Mouse (Mus musculus) mouse trophoblast stem cell (cell line): ENCODE measurements at regions not wholly inside any gene's neighbourhood (a gene's known extent, or its start where the extent isn't known, plus 50 kb on each side); places are given as distances from the start of the nearest gene placed in this dataset.

Experiments
- in situ Hi-C, 2 experiments: fragments of 300-500 bp; cut with MseI, MboI; formaldehyde crosslinking; loops; 2 replicates in 1 of 2; 3 replicates in 1 of 2; pipeline ENCODE4 v1.15.1; 2025

DNA sequence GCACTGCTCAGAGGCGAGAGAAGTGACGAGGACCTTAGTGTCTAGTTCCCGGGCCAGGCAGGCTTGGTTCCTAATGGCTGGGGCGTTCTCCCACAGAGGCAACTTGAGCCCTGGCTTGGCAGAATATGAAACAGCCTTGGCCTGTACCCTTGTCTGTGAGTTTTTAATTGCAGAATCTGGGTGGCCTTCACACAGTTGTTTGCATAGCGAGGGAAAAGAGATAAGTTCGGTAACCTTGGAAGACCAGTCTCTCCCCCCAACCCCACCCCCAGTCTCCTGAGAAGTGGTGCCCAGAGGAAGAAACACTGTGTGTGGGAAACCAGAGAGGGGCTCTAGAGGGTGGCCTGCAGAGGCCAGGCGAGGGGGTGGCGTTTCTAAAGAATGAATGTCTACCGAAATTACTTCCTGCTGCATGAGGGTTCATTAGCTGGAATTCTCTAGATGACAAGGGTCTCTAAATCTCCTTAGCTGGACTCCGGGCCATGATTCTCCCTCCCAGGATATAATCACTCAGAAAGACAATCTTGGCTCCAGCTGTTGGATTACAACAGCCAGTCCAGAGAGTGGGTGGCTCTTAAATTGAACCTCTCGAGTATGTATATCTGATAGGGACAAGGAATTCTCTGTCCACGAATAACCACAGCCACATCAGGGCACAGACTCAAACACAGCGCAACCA, 142.8 kb downstream of the Gm10260 start:
- in situ Hi-C loops: loop anchor here in 1 of 2 experiments (25.0 kb wide), 1 partner anchor 320 kb away; no protein-coding TSS in a partner anchor

DNA sequence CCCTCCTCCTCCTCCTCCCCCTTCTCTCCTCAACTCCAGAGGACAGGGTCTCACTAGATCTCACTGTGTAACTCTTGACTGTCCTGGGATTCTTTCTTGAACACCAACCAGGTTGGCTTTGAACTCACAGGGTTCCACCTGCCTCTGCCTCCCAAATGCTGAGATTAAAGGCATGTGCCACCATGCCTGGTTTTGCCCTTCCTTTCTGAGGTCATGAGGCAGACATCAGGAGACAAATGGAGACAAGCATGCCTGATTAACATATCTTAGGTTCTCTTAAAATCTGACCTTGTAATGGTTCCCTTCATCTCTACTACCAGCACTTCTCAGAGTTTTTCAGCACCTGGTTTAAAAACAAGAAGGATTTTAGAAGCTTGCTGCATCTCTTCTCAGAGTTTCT, 143.5 kb downstream of the Gm10260 start:
- in situ Hi-C loops: loop anchor here in 1 of 2 experiments (25.0 kb wide), 1 partner anchor 320 kb away; no protein-coding TSS in a partner anchor

DNA sequence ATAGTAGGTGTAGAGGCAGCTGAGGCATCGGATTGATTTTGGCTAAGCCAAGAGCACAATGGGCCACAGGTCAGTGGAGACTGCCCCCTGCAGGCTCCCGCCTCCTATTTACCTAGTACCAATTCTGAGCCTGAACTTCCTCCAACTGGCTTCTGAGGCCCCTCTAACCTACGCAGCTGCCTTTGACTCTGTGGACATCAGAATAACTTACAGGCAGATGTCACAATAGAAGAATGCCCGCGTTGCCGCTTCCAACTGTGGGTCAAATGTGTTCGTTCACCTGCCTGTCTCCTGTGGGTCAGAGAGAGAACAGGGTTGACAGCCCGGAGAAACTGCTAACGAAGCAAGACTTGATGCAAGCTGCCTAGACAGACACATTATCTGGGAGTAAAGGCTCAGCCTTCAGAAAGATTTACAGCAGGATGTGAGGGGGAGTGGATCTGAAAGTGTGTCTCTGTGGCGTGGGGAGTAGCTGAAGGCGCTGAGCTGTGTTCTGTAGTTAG, 153.2 kb downstream of the Gm10260 start:
- in situ Hi-C loops: loop anchor here in 1 of 2 experiments (10.0 to 25.0 kb wide), 2 partner anchors 330 to 362 kb away; partner anchors contain the start of gene Enc1

DNA sequence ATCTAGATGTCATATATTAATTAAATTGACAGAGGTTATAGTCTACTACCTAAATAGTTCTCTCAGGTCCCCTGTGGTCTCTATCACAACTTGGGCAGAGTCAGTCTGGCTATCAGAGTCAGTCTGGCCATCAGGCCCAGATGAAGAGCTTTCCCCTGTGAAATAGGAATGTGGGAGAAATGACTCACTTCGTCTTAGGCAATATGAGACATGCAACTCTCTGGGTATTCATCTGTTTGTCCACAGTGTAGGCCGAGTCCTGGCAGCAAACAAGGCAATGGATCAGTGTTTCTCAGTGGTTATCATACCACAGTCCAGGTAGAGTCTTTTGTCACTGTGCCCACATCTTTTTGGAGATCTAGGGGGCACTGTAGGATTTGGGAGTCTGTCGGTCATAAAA, 156.0 kb downstream of the Gm10260 start:
- in situ Hi-C loops: loop anchor here in 1 of 2 experiments (10.0 to 25.0 kb wide), 2 partner anchors 333 to 360 kb away; partner anchors contain the start of gene Enc1

DNA sequence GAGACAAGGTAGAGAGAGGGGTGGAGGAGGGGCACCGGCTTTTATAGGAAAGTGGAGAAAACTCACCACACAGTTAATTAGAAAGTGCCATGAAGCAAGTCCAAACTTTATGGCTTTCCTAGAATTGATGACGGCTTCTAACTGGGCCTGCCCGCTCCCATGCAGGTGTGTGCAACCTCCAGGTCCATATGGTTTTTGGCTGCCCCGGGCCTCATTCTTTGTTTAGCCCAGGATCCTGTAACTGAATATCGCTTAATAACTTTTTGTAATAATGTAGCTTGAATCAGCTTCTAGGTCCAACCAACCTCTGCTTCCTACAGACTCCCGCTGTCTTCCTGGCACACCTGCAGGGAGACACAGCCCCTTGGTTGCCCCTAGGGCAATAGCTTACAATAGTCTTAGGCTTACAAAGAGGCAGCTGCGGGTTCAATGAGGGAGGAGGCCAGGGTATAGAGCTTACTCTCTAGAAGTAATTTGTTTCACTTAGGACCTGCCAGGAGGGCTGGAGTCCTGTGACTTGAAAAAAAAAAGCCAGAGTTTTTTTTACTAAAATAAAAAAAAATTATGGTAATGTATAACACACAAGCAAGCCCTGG, 159.2 kb downstream of the Gm10260 start:
- in situ Hi-C loops: loop anchor here in 1 of 2 experiments (10.0 to 25.0 kb wide), 2 partner anchors 336 to 356 kb away; partner anchors contain the start of gene Enc1

DNA sequence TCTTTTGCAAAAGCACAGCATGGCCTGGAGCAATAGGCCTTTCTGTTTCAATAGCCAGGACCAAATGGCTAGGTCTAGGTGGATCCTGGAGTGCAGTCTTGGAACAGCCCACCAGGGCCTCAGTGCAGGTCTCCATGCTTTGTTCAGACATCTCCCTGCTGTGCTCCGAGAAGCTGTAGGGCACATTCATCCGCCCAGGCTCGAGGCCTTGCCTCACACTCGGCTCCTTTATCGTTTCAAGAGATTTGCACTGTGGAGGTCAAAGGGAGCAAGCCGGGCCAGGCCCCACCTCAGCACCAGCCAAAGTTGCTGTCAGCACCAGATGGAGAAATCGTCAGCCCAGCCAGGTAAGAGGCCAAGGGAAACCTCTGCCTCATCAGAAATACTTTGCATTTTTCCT, 160.3 kb downstream of the Gm10260 start:
- in situ Hi-C loops: loop anchor here in 1 of 2 experiments (10.0 to 25.0 kb wide), 2 partner anchors 337 to 355 kb away; partner anchors contain the start of gene Enc1

DNA sequence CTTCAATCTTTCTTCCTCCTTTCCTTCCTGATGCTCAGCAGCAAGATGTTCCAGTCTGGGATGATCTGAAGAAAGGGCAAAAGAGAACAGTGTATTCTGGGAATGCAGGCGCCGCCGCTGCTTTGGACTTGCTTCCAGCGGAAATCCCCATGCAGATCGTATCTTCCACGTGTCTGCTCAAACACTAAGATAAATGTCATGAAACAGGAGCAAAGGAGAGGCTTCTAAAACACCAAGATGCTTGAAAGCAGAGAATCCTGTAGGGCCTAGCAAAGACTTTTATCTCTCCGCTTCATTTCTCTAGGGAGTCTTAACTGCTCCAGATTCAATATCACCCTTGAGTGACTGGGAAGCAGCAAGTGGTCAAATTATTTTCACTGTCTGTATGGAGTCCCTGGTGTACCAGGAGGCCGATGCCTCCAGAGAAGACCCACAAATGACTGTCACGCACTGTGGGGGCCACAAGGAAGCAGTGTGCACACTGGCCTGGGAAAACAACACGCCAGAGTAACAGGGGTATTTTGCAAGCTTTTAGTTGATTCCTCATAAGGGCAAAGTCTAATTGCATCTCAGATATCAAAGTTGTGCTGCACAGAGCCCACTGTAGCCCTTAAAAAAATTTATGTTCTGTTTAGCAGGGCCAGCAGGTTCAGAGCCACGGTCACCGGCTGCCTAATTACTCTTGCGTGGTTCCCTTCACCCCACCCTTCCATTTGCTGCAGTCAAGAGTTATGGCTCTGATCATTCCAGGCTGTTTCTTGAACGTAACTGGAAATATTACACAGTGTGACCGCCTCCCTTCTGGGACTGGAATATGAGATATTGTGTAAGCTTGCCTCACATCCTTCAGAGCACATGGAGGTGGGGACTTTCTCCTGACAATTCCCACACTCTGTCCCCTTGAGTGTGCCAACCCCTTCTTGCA, 161.7 kb downstream of the Gm10260 start:
- in situ Hi-C loops: no loop called here

DNA sequence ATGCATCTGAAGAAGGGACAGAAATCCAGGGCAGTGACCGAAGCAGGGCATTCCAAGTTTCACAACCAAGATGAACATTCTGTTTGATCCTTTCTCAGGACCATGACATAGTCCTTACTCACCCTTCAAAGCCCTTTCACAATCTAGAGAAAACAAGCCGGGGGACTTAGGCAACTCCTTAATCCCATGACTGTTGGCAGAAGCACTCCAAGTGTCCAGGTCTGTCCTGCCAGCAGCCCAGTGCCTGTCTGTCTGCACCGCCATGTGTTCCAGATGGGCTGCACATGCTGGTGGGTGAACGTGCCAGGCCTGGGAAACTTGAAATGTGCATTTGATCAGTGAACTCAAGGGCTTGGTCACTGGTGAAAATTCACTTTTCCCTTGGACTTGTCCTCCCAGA, 165.6 kb downstream of the Gm10260 start:
- in situ Hi-C loops: no loop called here

DNA sequence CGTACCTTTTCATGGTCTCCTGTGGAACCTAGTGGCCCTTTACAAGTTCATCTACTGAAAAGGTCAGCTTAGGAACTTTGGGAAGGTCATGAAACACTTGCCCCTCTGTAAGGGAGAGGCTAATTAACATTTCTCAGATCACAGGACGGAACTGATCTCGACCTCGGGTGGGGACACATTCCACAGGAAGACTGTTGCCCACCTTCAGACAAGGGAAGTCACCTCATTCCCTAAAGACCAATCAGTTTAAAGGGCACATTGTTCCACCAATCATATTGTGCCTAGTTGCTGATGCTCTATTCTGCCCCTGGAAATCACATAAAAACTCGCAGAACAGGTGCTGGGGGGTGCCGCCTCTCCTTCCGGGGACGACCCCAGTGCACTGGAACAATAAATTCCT, 170.8 kb downstream of the Gm10260 start:
- in situ Hi-C loops: loop anchor here in 1 of 2 experiments (5.0 kb wide), 1 partner anchor 352 kb away; no protein-coding TSS in a partner anchor

DNA sequence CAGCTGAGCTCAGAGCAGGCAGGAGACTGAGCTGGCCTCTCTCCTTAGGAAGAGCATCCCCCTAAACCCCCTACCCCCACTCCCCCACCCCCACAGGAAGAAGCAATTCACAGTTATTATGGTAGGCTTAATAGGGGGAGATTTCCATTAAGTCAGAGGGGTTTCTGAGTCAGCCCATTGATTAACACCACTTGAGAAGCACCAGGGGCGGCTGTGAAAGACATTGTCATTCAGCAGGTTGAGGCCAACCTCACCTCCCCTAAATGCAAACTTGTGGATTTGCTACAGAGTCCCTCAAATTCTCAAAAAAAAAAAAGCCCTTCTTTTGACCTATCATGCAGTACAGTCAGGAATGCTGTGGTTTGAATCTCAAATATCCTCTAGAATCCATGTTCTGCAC, 172.3 kb downstream of the Gm10260 start:
- in situ Hi-C loops: loop anchor here in 1 of 2 experiments (5.0 kb wide), 1 partner anchor 351 kb away; no protein-coding TSS in a partner anchor

DNA sequence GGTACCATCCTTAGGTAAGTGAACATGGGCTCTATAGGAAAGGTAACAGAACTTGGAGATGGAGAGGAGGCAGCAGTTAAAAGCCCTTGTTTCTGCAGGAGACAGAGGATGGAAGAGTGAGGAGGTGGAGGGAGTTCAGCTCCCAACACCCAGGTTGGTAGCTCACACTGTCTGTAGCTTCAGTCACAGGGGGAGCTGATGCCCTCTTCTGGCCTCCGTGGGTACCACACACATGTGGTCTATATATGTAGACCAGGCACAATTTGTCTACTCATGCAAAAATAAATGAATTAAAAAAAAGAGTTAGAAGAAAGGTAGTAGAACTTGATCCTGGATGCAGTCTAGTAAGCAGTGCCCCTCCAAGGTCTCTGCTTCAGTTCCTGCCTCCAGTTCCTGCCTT, 173.3 kb downstream of the Gm10260 start:
- in situ Hi-C loops: loop anchor here in 1 of 2 experiments (5.0 kb wide), 1 partner anchor 350 kb away; no protein-coding TSS in a partner anchor

DNA sequence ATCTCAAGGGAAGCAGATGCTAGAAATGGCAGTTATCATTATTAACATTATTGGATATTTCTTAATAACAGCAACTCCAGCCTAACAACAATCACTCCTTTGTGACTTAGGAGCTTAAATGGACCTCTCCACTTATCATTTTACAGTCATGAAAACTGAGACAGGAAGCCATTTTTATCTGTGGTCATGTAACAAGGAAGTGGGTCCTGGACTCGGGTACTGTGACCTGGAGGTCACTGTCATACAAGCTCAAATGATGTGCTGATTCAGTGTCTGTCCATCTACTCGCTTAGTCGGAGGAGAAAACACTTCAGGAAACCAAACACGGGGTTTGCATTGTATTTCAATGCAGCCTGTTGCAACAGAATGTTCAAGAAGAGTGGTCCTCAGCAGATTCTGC, 176.4 kb downstream of the Gm10260 start:
- in situ Hi-C loops: no loop called here

DNA sequence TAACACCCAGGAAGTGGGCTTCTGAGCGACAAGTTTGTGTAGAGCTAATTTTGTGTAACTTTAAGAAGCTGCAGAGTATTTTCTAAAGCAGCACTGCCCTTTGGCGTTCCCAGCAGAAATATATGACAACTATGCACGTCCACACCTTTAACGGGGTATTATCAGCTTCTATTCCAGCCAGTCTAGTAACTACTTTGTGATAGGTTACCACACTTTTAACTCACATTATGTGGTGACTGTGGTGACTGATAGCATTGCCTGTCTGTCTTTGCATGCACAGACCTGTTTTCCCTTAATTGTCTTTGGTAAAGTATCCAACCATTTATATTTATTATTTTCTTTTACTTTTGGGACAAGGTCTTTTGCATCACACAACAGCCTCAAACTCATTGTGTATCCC, 179.1 kb downstream of the Gm10260 start:
- in situ Hi-C loops: no loop called here

DNA sequence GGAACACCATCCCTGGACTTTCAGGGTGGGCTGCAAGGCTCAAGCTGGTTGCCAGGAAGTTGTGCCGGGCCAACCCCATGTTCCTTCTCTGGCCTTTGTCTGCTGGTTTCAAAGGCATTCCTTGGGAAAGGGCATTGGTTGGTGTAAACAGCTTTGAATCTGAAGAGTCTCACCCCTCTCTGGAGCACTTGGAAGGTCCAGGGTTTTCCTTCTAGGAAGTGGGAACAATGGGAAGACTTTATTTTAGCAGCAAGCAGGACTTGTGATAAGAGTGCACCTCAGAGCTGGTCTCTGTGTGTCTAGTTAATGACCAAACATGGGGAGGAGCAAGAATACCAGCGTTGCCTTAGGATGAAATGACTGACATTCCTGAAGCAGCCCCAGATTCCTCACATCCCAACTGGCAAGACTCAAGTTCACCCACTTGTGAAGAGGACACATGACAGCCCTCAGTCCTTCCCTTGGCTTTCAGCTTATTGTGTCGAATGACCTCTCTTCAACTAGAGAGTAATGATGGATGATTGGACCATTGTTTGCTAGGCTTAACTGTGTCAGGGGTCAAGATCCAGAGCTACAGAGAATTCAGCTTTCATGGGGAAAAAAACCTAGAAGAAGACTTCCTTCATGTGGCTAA, 180.1 kb downstream of the Gm10260 start:
- in situ Hi-C loops: no loop called here

DNA sequence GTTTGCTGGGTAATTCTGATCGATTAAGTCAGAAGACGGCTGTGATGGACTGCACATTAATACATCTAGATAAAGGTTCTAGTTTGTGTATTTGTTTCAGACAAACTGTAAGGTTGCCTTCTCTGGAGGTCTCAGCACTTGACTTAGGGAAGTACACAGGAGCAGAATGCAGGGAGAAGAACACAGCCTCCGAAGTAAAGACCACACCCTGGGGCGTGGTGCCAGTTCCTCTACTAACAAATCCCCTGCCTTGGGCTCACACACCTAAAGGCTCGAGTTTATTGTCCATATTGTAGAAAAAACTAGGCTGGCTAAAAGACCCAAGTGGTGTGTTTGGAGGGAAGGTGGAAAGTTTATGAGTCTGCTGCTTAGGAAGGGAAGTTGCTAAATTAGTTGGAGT, 181.8 kb downstream of the Gm10260 start:
- in situ Hi-C loops: no loop called here

DNA sequence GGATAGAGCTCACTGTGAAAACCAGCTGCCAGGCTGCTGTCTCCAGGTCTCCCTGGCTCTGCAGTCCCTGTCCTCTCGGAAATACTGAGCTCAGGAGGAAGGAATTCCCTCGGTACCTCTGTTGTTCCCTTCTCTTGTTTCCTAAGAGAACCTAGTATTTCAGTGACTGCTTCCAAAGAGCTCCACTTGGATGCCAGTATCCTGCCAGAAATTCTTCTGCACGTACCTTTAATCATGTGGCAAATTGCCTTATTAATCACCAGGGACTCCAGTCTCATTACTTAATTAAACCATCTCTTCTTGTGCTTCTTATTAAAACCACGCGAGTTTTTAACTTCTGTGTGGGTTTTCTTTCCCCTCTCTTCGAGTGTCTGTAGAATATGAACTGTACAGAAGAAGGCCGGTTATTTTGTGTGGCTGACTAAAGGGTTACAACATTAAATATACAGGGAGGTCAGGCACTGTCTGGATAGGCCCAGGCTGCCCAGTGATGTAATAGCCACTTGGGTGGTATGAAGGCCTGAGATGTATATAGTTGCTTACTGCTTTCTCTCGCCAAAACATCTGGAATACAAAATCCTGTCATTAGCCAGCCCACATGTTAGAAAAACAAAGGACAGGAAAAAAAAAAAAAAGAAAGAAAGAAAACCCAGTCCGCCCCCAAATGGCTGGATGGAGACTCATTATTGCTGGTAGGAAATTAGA, 183.2 kb downstream of the Gm10260 start:
- in situ Hi-C loops: no loop called here

DNA sequence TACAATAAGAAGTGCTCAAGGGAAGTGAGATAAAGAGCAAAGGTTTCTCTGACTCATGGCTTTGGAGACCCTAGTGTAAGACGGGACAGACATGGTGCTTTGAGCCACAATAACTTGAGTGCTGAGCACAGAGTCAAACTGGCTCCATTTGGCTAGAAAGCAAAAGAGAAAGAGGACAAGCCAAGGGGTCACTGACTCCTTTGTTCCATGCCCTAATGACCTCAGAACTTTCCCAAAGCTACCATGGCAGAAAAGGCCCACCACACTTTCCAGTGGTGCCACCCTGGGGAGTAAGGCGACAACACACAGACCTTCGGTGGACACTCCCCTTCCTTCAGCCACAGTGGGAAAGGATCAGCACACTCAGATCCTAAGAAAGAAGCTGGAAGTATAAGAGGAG, 186.8 kb downstream of the Gm10260 start:
- in situ Hi-C loops: no loop called here

DNA sequence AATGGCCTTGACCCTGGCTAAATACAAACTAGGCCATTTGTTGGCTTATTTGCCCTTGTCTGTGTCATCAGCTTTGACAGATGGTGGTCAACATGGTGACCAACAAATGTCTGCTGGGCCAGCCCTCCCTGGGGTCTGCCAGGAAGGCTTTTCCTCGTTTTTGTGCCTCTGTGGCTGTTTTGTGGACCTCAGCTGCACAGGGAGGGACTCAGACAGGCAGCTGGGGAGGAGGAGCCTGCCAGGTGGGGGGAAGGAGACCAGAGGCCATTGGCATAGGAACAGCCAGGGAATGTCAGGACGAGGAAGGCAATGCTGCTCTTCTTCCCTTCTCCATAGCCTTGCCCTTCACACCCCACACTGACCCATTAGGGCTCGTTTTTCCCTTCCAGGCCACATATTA, 188.1 kb downstream of the Gm10260 start:
- in situ Hi-C loops: no loop called here

DNA sequence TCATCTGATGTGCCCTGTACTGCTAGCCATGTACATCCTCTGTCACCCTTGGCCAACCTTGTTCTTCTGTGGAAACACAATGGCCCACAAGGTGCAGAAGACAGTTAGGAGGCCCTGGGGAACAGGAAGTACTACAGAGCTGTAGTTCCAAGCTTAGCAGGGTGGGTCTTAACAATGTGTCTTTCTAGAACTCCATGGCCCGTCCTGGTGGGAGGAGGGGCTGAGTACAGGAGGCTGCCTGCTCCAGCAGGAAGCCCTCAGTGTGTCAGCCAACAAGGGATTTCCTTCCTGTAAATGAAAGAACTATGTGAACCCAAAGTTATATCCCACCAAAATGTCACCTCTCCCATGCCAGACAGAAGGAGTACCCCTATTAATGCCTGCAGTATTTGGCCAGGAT, 190.4 kb downstream of the Gm10260 start:
- in situ Hi-C loops: no loop called here

DNA sequence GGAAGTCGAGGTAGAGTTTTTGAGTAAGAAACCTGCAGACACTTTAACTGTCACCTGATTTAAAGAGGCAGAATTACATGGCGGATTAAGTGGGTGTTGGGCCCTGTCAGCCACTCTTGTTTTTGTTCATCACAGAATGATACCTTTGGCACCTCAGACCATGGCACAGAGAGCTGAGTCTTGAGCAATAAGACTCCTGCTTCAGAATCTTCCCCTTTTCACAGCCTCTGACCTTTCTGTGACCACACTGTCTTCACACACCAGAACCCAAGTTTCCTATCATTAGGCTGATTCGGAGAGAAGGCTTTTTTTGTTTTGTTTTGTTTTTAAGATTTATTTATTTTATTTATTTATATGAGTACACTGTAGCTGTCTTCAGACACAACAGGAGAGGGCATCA, 192.8 kb downstream of the Gm10260 start:
- in situ Hi-C loops: no loop called here
